Mouse (Mus musculus): ENCODE results near the gene Vmn2r7. TPM values are rescaled to one million over a fixed set of nuclear protein-coding genes. Genes with fewer than 3 reads are reported as not detected.
"Not testable (repeated sequence)": the region's sequence is repeated elsewhere in the genome, so short reads cannot be mapped to it uniquely, and the experiment has no call there.

Gene Vmn2r7
- not detected in 2 replicates for polyA plus RNA-seq (2012; rRNA removed)

DNA sequence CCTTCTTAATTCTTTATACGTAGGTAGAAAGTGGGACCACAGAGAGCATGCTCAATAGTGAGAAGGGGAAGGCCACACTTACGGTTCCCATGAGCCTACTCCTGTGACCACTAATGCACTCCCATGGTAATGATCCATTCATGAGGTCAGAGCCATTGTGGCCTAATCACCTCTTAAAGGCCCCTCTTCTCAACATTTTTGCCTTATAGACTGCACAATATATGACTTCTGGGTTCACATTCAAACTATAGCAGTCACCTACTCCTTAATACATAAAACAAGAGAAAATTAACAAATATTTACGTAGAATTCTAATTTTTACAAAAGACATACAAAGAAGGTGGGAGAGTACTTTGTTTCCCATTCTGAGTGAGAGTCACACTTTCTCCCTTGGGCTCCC is at the start of gene Vmn2r7:
Gene Vmn2r7 (minus strand): TSS at position 101 of the 400 bp plus-strand sequence.
- DNase-seq (ENCODE audit: low read depth in 1 of 2, low spot score in 2 of 2); H3K4me3 ChIP-seq (ENCODE audit: extremely low read depth, insufficient read depth, insufficient read length); H3K27ac ChIP-seq (ENCODE audit: insufficient read depth, low read length); H3K4me1 ChIP-seq (ENCODE audit: control insufficient read depth, insufficient read depth, insufficient read length); H3K27me3 ChIP-seq (ENCODE audit: control insufficient read depth, insufficient read depth, low read length); H3K36me3 ChIP-seq (ENCODE audit: control insufficient read depth, insufficient read depth, low read length): not testable (repeated sequence)
- WGBS = 86% methylated on average over 3 of the region's 3 CpGs

DNA sequence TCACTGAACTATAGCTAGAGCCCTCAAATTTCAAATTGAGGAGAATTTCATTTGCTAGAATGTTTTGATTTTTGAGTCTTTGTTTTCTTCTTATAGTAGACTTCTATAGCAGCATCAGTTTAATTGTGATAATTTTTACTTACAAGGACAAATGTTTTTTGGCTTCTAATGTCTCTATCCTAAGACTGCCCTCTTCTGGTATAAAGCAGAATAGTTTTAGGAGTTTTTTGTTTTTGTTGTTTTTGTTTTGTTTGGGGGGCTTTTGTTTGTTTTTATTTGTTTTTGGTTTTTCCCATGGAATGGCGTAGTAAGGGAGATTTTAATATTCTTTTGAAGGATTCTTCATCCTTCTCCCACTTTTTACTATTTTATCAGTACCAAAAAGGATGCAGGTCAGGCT is 45.2 kb upstream of the Vmn2r7 start:
- H3K27ac ChIP-seq (ENCODE audit: insufficient read depth, low read length) = no peak overlapping the region
- H3K4me3 ChIP-seq (ENCODE audit: extremely low read depth, insufficient read depth, insufficient read length) = no peak overlapping the region
- DNase-seq (ENCODE audit: low read depth in 1 of 2, low spot score in 2 of 2) = no peak
- 52% methylated on average over 1 of the region's 1 CpGs for WGBS
- no peaks in the 10 kb centered on the region for H3K27me3 ChIP-seq (ENCODE audit: control insufficient read depth, insufficient read depth, low read length)
- no peak for TF ChIP-seq POLR2A (IDR thresholded peaks at IDR 0.05; ENCODE audit: low read depth, low read length)
- no peak for TF ChIP-seq CTCF (IDR thresholded peaks at IDR 0.05; ENCODE audit: extremely low read depth, insufficient read depth, insufficient read length, insufficient replicate concordance)
- no peaks in the 10 kb centered on the region for H3K36me3 ChIP-seq (ENCODE audit: control insufficient read depth, insufficient read depth, low read length)
- H3K4me1 ChIP-seq (ENCODE audit: control insufficient read depth, insufficient read depth, insufficient read length) = no peaks in the 10 kb centered on the region

DNA sequence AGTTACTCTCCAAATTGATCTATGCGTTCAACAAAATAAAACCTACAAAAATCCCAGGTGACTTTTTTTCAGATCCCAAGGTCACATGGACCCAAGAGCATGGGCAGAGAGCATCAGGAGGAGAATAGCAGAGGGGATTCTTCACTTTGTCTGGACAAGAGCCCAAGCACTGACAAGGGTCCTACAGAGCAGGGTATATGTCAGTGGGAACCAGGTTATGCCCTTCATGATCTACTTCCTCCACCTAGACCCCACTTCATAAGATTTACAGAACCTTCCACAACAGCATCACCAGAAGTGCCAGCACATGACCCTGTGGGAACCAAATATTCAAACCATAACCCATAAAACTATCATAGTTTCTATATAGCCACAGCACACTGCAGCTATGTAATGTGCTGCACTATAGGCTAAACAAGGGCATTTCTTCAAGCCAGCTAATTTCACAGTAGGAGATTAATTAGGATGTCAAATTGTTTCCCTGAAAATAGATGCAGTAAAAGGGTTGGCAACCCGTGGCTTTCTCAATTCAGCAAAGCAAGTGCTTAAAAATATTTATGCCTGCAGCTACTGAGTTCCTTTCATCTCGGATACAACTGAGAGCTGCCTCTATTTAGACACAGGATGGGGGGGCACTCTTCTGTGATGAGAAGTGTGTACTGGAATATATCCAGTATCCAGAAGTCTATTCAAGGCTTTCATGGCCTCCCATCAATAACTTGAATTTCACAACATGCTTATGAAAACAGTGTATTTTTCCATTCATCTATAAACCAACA is 33.8 kb upstream of the Vmn2r7 start:
- no peaks in the 10 kb centered on the region for H3K27me3 ChIP-seq (ENCODE audit: control insufficient read depth, insufficient read depth, low read length)
- 66% methylated on average over 3 of the region's 3 CpGs for WGBS
- TF ChIP-seq POLR2A (IDR thresholded peaks at IDR 0.05; ENCODE audit: low read depth, low read length) = no peak
- TF ChIP-seq CTCF (IDR thresholded peaks at IDR 0.05; ENCODE audit: extremely low read depth, insufficient read depth, insufficient read length, insufficient replicate concordance) = no peak
- H3K4me3 ChIP-seq (ENCODE audit: extremely low read depth, insufficient read depth, insufficient read length) = no peak overlapping the region
- H3K36me3 ChIP-seq (ENCODE audit: control insufficient read depth, insufficient read depth, low read length) = no peaks in the 10 kb centered on the region
- DNase-seq (ENCODE audit: low read depth in 1 of 2, low spot score in 2 of 2) = no peak
- H3K27ac ChIP-seq (ENCODE audit: insufficient read depth, low read length) = no peak overlapping the region
- no peaks in the 10 kb centered on the region for H3K4me1 ChIP-seq (ENCODE audit: control insufficient read depth, insufficient read depth, insufficient read length)

DNA sequence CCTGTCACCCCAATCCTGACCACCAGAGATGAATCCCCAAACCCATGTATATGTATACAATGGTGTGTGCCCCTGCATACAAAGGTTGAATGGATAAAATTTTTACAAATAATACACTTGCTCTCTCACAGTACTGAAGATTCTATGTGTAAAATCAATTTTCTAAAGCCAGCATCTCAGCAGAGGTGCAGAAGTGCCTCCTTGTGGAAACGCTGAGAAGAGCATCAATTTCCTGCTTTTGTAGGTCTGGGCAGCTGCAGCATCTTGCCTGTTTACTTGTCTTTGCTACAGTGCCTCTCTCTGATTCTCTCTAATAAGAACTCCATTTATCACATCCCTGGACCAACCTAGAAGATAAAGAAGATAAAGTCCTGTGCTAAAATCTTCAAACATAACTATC is 32.1 kb upstream of the Vmn2r7 start:
- no peaks in the 10 kb centered on the region for H3K4me1 ChIP-seq (ENCODE audit: control insufficient read depth, insufficient read depth, insufficient read length)
- H3K27ac ChIP-seq (ENCODE audit: insufficient read depth, low read length) = no peak overlapping the region
- H3K4me3 ChIP-seq (ENCODE audit: extremely low read depth, insufficient read depth, insufficient read length) = no peak overlapping the region
- no peaks in the 10 kb centered on the region for H3K36me3 ChIP-seq (ENCODE audit: control insufficient read depth, insufficient read depth, low read length)
- TF ChIP-seq POLR2A (IDR thresholded peaks at IDR 0.05; ENCODE audit: low read depth, low read length) (no peak), CTCF (IDR thresholded peaks at IDR 0.05; ENCODE audit: extremely low read depth, insufficient read depth, insufficient read length, insufficient replicate concordance) (no peak)
- WGBS = 60% methylated on average over 1 of the region's 1 CpGs
- no peak for DNase-seq (ENCODE audit: low read depth in 1 of 2, low spot score in 2 of 2)
- no peaks in the 10 kb centered on the region for H3K27me3 ChIP-seq (ENCODE audit: control insufficient read depth, insufficient read depth, low read length)

DNA sequence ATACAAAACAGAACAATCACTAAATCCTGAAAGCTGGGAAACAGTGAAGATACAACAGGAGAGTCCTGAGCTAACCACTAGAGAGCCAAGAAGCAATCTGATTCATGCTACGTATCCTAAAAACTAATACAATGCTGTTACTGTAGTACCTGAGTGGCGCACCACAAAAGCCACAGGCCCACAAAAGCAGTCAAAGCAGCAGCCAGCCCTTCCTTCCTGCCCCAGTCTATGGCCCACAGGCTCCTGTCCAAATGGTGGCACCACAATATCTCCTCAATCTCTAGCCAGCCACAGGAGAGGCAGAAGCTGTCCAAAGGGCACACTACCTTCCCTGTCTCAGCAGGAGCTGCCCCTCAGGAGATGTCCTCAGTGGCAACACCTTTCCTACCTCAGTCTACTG is 1.7 kb downstream of the Vmn2r7 start:
- H3K4me1 ChIP-seq (ENCODE audit: control insufficient read depth, insufficient read depth, insufficient read length) = no peaks in the 10 kb centered on the region
- DNase-seq (ENCODE audit: low read depth in 1 of 2, low spot score in 2 of 2) = no peak
- 35% methylated on average over 2 of the region's 2 CpGs for WGBS
- TF ChIP-seq POLR2A (IDR thresholded peaks at IDR 0.05; ENCODE audit: low read depth, low read length) (no peak), CTCF (IDR thresholded peaks at IDR 0.05; ENCODE audit: extremely low read depth, insufficient read depth, insufficient read length, insufficient replicate concordance) (no peak)
- no peaks in the 10 kb centered on the region for H3K36me3 ChIP-seq (ENCODE audit: control insufficient read depth, insufficient read depth, low read length)
- no peak overlapping the region for H3K4me3 ChIP-seq (ENCODE audit: extremely low read depth, insufficient read depth, insufficient read length)
- no peaks in the 10 kb centered on the region for H3K27me3 ChIP-seq (ENCODE audit: control insufficient read depth, insufficient read depth, low read length)
- no peak overlapping the region for H3K27ac ChIP-seq (ENCODE audit: insufficient read depth, low read length)

DNA sequence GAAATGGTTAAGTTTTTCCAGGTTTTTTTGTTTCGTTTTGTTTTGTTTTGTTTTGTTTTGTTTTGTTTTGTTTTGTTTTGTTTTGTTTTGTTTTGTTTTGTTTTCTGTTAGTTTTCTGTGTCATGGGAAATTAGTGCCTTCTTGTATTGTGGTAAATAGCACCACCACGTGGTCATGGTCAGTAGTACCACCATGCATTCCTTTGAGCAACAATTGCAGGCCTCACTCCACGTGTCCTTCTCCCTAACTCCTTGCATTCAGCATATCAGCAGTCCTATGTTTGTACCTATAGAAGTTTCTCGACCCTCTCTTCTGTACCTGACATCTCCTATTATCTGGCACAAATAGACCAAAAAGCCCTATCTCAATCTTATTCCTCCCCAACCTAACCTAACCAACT is 2.3 kb downstream of the Vmn2r7 start:
- 12% methylated on average over 4 of the region's 4 CpGs for WGBS
- no peak for DNase-seq (ENCODE audit: low read depth in 1 of 2, low spot score in 2 of 2)
- H3K27ac ChIP-seq (ENCODE audit: insufficient read depth, low read length) = no peak overlapping the region
- H3K4me3 ChIP-seq (ENCODE audit: extremely low read depth, insufficient read depth, insufficient read length) = no peak overlapping the region
- H3K36me3 ChIP-seq (ENCODE audit: control insufficient read depth, insufficient read depth, low read length) = no peaks in the 10 kb centered on the region
- no peaks in the 10 kb centered on the region for H3K4me1 ChIP-seq (ENCODE audit: control insufficient read depth, insufficient read depth, insufficient read length)
- no peak for TF ChIP-seq POLR2A (IDR thresholded peaks at IDR 0.05; ENCODE audit: low read depth, low read length)
- no peak for TF ChIP-seq CTCF (IDR thresholded peaks at IDR 0.05; ENCODE audit: extremely low read depth, insufficient read depth, insufficient read length, insufficient replicate concordance)
- H3K27me3 ChIP-seq (ENCODE audit: control insufficient read depth, insufficient read depth, low read length) = no peaks in the 10 kb centered on the region

DNA sequence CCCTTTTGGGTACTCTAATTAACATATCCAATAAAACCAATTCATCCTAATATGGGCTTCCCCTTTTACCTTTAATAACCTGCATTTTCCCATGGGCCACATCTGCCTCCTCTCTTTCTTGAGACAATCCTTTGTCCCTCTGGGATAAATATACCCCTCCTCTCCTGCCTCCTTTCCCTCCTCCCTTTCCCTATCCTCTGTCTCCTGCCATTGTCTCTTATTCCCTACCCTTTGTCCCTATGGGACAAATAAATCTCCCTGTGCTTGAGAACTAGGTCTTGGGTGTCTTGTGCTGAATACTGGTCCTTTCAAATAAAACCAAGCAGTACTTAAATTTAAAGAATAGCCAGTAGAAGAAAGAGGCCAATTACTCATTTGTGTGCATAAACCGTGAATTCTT is 13.4 kb downstream of the Vmn2r7 start:
- no peak for DNase-seq (ENCODE audit: low read depth in 1 of 2, low spot score in 2 of 2)
- H3K27ac ChIP-seq (ENCODE audit: insufficient read depth, low read length) = no peak overlapping the region
- TF ChIP-seq CTCF (IDR thresholded peaks at IDR 0.05; ENCODE audit: extremely low read depth, insufficient read depth, insufficient read length, insufficient replicate concordance) (no peak), POLR2A (IDR thresholded peaks at IDR 0.05; ENCODE audit: low read depth, low read length) (no peak)
- H3K27me3 ChIP-seq (ENCODE audit: control insufficient read depth, insufficient read depth, low read length) = no peaks in the 10 kb centered on the region
- H3K4me1 ChIP-seq (ENCODE audit: control insufficient read depth, insufficient read depth, insufficient read length) = no peaks in the 10 kb centered on the region
- 92% methylated on average over 1 of the region's 1 CpGs for WGBS
- H3K36me3 ChIP-seq (ENCODE audit: control insufficient read depth, insufficient read depth, low read length) = no peaks in the 10 kb centered on the region
- no peak overlapping the region for H3K4me3 ChIP-seq (ENCODE audit: extremely low read depth, insufficient read depth, insufficient read length)

All from spleen, adult 2 months (tissue).